In the genomic region with DNA sequence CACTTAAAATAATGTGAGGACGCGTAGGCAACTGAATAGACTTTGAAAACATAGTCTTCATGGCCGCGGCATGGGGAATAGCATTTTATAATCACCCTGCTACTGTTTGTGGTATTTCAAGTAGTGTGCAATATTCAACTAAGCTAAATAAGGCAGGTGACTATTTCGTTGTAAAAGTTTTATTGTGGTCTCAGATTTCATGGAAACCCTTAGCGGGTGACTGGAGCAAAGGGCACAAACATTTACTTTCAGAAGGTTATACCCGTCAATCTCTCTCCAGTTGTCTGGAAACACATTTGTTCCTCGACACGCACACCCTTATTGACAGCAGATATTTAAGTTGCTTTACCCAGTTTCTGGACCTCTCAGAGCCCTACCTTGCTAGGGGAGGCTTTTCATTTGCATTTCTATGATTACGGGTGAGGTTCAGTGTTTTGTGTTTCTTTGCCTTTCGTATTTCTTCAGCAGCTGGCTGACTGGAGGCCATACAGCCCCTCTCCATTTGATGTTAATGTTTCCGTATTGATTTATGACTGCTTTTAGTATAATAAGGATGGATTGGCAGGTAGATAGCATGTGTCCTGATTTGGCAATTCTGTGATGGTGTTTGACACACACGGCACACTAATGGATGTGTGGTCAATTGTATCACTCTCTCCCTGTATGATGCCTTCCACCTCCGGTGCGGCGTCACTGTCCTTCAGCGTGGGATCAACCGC, we compare ENCODE assay signal across 20 mouse cellular contexts.
"Had no signal": no experiment of that assay in that cellular context is flagged by ENCODE, and none has a peak within 500 bp of the region (broad histone marks: within the 10 kb centered on the region; RNA-seq: fewer than 3 reads in every experiment).

No protein-coding gene starts in this region.

- H3K9me3 ChIP-seq: midbrain, embryonic 10.5 days; midbrain, embryonic 12.5 days; neural tube, embryonic 12.5 days; neural tube, embryonic 15.5 days; stomach, embryonic 15.5 days had no signal

- H3K27me3 ChIP-seq: midbrain, embryonic 12.5 days; neural tube, embryonic 12.5 days; neural tube, embryonic 15.5 days; stomach, embryonic 15.5 days had no signal

- H3K9ac ChIP-seq: liver, embryonic 14.5 days; lung, embryonic 14.5 days; midbrain, embryonic 12.5 days; neural tube, embryonic 12.5 days; neural tube, embryonic 15.5 days; stomach, embryonic 15.5 days had no signal

- H3K4me1 ChIP-seq: stomach, embryonic 15.5 days had no signal

- H3K27ac ChIP-seq: liver, embryonic 14.5 days; midbrain, embryonic 10.5 days; midbrain, embryonic 12.5 days; neural tube, embryonic 12.5 days; neural tube, embryonic 15.5 days; stomach, embryonic 15.5 days; stomach, postnatal 0 days had no signal

- H3K4me2 ChIP-seq: lung, embryonic 14.5 days; midbrain, embryonic 12.5 days; neural tube, embryonic 12.5 days; neural tube, embryonic 15.5 days; stomach, embryonic 15.5 days had no signal

- DNase-seq: lung, adult 18-20 months; lung, embryonic 14.5 days; lung, postnatal 10 days; lung, postnatal 4 days; midbrain, embryonic 14.5 days; right cerebral cortex, adult 18-20 months; right cerebral cortex, postnatal 25 days; right cerebral cortex, postnatal 4 days; spleen, adult 18-20 months; thymus, adult 2 months; thymus, postnatal 25 days had no signal

- H3K36me3 ChIP-seq: midbrain, embryonic 10.5 days; midbrain, embryonic 12.5 days; neural tube, embryonic 12.5 days; neural tube, embryonic 15.5 days; stomach, embryonic 15.5 days had no signal

- ATAC-seq: midbrain, embryonic 16.5 days had no signal

- H3K4me3 ChIP-seq: midbrain, embryonic 10.5 days; midbrain, embryonic 12.5 days; myocyte; neural tube, embryonic 12.5 days; neural tube, embryonic 15.5 days; stomach, embryonic 15.5 days had no signal
